Mouse (Mus musculus): ENCODE measurements around the gene Rpl27.
"Not testable (repeated sequence)": the region's sequence is repeated elsewhere in the genome, so short reads cannot be mapped to it uniquely, and the experiment has no call there.

The Rpl27 gene

GRCm38 (mm10) chr11:101468263-101468688 lies 26.2 kb downstream of the Rpl27 start:
- DNase-seq (ENCODE audit: low spot score): no peak

- no peak for DNase-seq (ENCODE audit: low spot score)
Observed at GRCm38 (mm10) chr11:101468731-101469130, 26.6 kb downstream of the Rpl27 start.

- DNase-seq (ENCODE audit: low spot score): no peak
Observed at GRCm38 (mm10) chr11:101469155-101469554, 27.1 kb downstream of the Rpl27 start.

- DNase-seq (ENCODE audit: low spot score): no peak
Observed at GRCm38 (mm10) chr11:101470206-101470605, 28.1 kb downstream of the Rpl27 start.

GRCm38 (mm10) chr11:101471926-101472325 lies 29.8 kb downstream of the Rpl27 start:
- DNase-seq (ENCODE audit: low spot score): no peak

- DNase-seq (ENCODE audit: low spot score): no peak
Observed at GRCm38 (mm10) chr11:101472336-101472735, 30.2 kb downstream of the Rpl27 start.

- not testable (repeated sequence) for DNase-seq (ENCODE audit: low spot score)
Observed at GRCm38 (mm10) chr11:101473686-101474085, 31.6 kb downstream of the Rpl27 start.

- DNase-seq (ENCODE audit: low spot score): no peak
Observed at GRCm38 (mm10) chr11:101474298-101474697, 32.2 kb downstream of the Rpl27 start.

GRCm38 (mm10) chr11:101476361-101476760 lies 34.3 kb downstream of the Rpl27 start:
- not testable (repeated sequence) for DNase-seq (ENCODE audit: low spot score)

GRCm38 (mm10) chr11:101477194-101477551 lies 35.1 kb downstream of the Rpl27 start:
- DNase-seq (ENCODE audit: low spot score): no peak

- no peak for DNase-seq (ENCODE audit: low spot score)
Observed at GRCm38 (mm10) chr11:101477552-101478211, 35.6 kb downstream of the Rpl27 start.

GRCm38 (mm10) chr11:101479171-101479635 lies 37.1 kb downstream of the Rpl27 start:
- DNase-seq (ENCODE audit: low spot score): no peak

GRCm38 (mm10) chr11:101480912-101481311 lies 38.8 kb downstream of the Rpl27 start:
- DNase-seq (ENCODE audit: low spot score): no peak

GRCm38 (mm10) chr11:101483804-101484203 lies 41.7 kb downstream of the Rpl27 start:
- DNase-seq (ENCODE audit: low spot score): no peak

- DNase-seq (ENCODE audit: low spot score): no peak
Observed at GRCm38 (mm10) chr11:101484245-101484644, 42.1 kb downstream of the Rpl27 start.

- no peak for DNase-seq (ENCODE audit: low spot score)
Observed at GRCm38 (mm10) chr11:101484814-101485213, 42.7 kb downstream of the Rpl27 start.

GRCm38 (mm10) chr11:101485509-101486028 lies 43.5 kb downstream of the Rpl27 start:
- DNase-seq (ENCODE audit: low spot score): no peak

GRCm38 (mm10) chr11:101486126-101486525 lies 44.0 kb downstream of the Rpl27 start:
- no peak for DNase-seq (ENCODE audit: low spot score)
